Mouse (Mus musculus): ENCODE data around the gene Igtp. TPM values are rescaled to one million over a fixed set of nuclear protein-coding genes. Genes with fewer than 3 reads are reported as not detected.
"Not testable (repeated sequence)": the region's sequence is repeated elsewhere in the genome, so short reads cannot be mapped to it uniquely, and the experiment has no call there.

Gene Igtp
- polyA plus RNA-seq, 1 experiment from 2014 or later = 8.0 TPM

GRCm38 (mm10) chr11:58169666-58170065, 29.7 kb upstream of the Igtp start:
- DNase-seq (ENCODE audit: low spot score) (no peak), ATAC-seq (replicated peaks; ENCODE audit: low FRiP score, low read depth) (no peak)
- 77% methylated on average over 4 of the region's 4 CpGs for WGBS
- Histone ChIP-seq H3K27me3 (ENCODE audit: insufficient read depth, low read length) (no peaks in the 10 kb centered on the region), H3K9ac (ENCODE audit: low read depth, low read length) (no peak overlapping the region), H3K36me3 (ENCODE audit: insufficient read depth, low read length) (peaks cover 12% of the 10 kb centered on the region; the same call in 1 of the 2 replicates), H3K27ac (no peak overlapping the region), H3K9me3 (replicated peaks; ENCODE audit: low read length) (no peaks in the 10 kb centered on the region), H3K4me2 (ENCODE audit: low read length) (no peak overlapping the region), H3K4me1 (replicated peaks; ENCODE audit: insufficient read depth, low read length) (0 out of 2 replicates have a peak, but pooled peaks cover 3% of the 10 kb centered on the region), H3K4me3 (replicated peaks; ENCODE audit: low read depth, low read length) (no peak overlapping the region)
- no peak for TF ChIP-seq CTCF (IDR thresholded peaks at IDR 0.05; ENCODE audit: low read depth)

- peak; percentile 98 for DNase-seq (ENCODE audit: low spot score)
- WGBS = under 1% methylated on average over 34 of the region's 34 CpGs
These were observed 27.8 kb upstream of the Igtp start, which contains the start of gene Mrpl22 for GRCm38 (mm10) chr11:58171459-58172091. Mrpl22 (plus strand) TSS chr11:58171661.

GRCm38 (mm10) chr11:58179563-58179962, 19.8 kb upstream of the Igtp start:
- DNase-seq (ENCODE audit: low spot score) (peak; percentile 92), ATAC-seq (replicated peaks; ENCODE audit: low FRiP score, low read depth) (peak; percentile 58)
- Histone ChIP-seq H3K27me3 (ENCODE audit: insufficient read depth, low read length) (no peaks in the 10 kb centered on the region), H3K4me1 (replicated peaks; ENCODE audit: insufficient read depth, low read length) (no peaks in the 10 kb centered on the region), H3K27ac (no peak overlapping the region), H3K36me3 (ENCODE audit: insufficient read depth, low read length) (peaks cover 29% of the 10 kb centered on the region; the same call in 1 of the 2 replicates), H3K9me3 (replicated peaks; ENCODE audit: low read length) (no peaks in the 10 kb centered on the region), H3K9ac (ENCODE audit: low read depth, low read length) (no peak overlapping the region), H3K4me3 (replicated peaks; ENCODE audit: low read depth, low read length) (no peak overlapping the region), H3K4me2 (ENCODE audit: low read length) (no peak overlapping the region)
- 17% methylated on average over 3 of the region's 3 CpGs for WGBS
- peak; percentile 92 for TF ChIP-seq CTCF (IDR thresholded peaks at IDR 0.05; ENCODE audit: low read depth)

More at GRCm38 (mm10) chr11:58171459-58172091, 27.8 kb upstream of the Igtp start, which contains the start of gene Mrpl22:
- 0 out of 2 replicates have a peak, but pooled peaks cover 3% of the 10 kb centered on the region for H3K4me1 ChIP-seq (replicated peaks; ENCODE audit: insufficient read depth, low read length)
- peak within 1 kb of the TSS; percentile 75 for H3K4me3 ChIP-seq (replicated peaks; ENCODE audit: low read depth, low read length)
- H3K27ac ChIP-seq = peak within 1 kb of the TSS; percentile 81
- H3K9ac ChIP-seq (ENCODE audit: low read depth, low read length) = peak within 1 kb of the TSS; percentile 76
- no peak for TF ChIP-seq CTCF (IDR thresholded peaks at IDR 0.05; ENCODE audit: low read depth)
- H3K27me3 ChIP-seq (ENCODE audit: insufficient read depth, low read length) = no peaks in the 10 kb centered on the region
- H3K36me3 ChIP-seq (ENCODE audit: insufficient read depth, low read length) = peaks cover 20% of the 10 kb centered on the region; the same call in 1 of the 2 replicates
- H3K9me3 ChIP-seq (replicated peaks; ENCODE audit: low read length) = no peaks in the 10 kb centered on the region
- ATAC-seq (replicated peaks; ENCODE audit: low FRiP score, low read depth) = peak; percentile 72
- peak within 1 kb of the TSS; percentile 65 for H3K4me2 ChIP-seq (ENCODE audit: low read length)

GRCm38 (mm10) chr11:58179986-58180385, 19.4 kb upstream of the Igtp start:
- ATAC-seq (replicated peaks; ENCODE audit: low FRiP score, low read depth); DNase-seq (ENCODE audit: low spot score); H3K27me3 ChIP-seq (ENCODE audit: insufficient read depth, low read length); H3K27ac ChIP-seq; H3K9me3 ChIP-seq (replicated peaks; ENCODE audit: low read length); H3K4me2 ChIP-seq (ENCODE audit: low read length); H3K9ac ChIP-seq (ENCODE audit: low read depth, low read length); H3K4me3 ChIP-seq (replicated peaks; ENCODE audit: low read depth, low read length); H3K4me1 ChIP-seq (replicated peaks; ENCODE audit: insufficient read depth, low read length): not testable (repeated sequence)
- peaks cover 28% of the 10 kb centered on the region; the same call in 1 of the 2 replicates for H3K36me3 ChIP-seq (ENCODE audit: insufficient read depth, low read length)
- 95% methylated on average over 6 of the region's 6 CpGs for WGBS

- no peaks in the 10 kb centered on the region for H3K9me3 ChIP-seq (replicated peaks; ENCODE audit: low read length)
These were observed 18.6 kb upstream of the Igtp start for GRCm38 (mm10) chr11:58180756-58181155.

GRCm38 (mm10) chr11:58183579-58183978, 15.8 kb upstream of the Igtp start:
- no peak overlapping the region for H3K9ac ChIP-seq (ENCODE audit: low read depth, low read length)
- H3K36me3 ChIP-seq (ENCODE audit: insufficient read depth, low read length) = 0 out of 2 replicates have a peak, but pooled peaks cover 4% of the 10 kb centered on the region
- H3K4me3 ChIP-seq (replicated peaks; ENCODE audit: low read depth, low read length) = no peak overlapping the region
- no peak overlapping the region for H3K27ac ChIP-seq
- ATAC-seq (replicated peaks; ENCODE audit: low FRiP score, low read depth) (no peak), DNase-seq (ENCODE audit: low spot score) (no peak)
- H3K4me1 ChIP-seq (replicated peaks; ENCODE audit: insufficient read depth, low read length) = no peaks in the 10 kb centered on the region
- no peak overlapping the region for H3K4me2 ChIP-seq (ENCODE audit: low read length)
- no peaks in the 10 kb centered on the region for H3K9me3 ChIP-seq (replicated peaks; ENCODE audit: low read length)
- 90% methylated on average over 3 of the region's 3 CpGs for WGBS
- TF ChIP-seq CTCF (IDR thresholded peaks at IDR 0.05; ENCODE audit: low read depth) = no peak
- H3K27me3 ChIP-seq (ENCODE audit: insufficient read depth, low read length) = no peaks in the 10 kb centered on the region

More at GRCm38 (mm10) chr11:58180756-58181155, 18.6 kb upstream of the Igtp start:
- Histone ChIP-seq H3K9ac (ENCODE audit: low read depth, low read length) (no peak overlapping the region), H3K4me2 (ENCODE audit: low read length) (no peak overlapping the region), H3K27me3 (ENCODE audit: insufficient read depth, low read length) (no peaks in the 10 kb centered on the region), H3K36me3 (ENCODE audit: insufficient read depth, low read length) (peaks cover 20% of the 10 kb centered on the region; the same call in 1 of the 2 replicates), H3K4me3 (replicated peaks; ENCODE audit: low read depth, low read length) (no peak overlapping the region), H3K4me1 (replicated peaks; ENCODE audit: insufficient read depth, low read length) (no peaks in the 10 kb centered on the region), H3K27ac (no peak overlapping the region)
- 88% methylated on average over 7 of the region's 7 CpGs for WGBS
- TF ChIP-seq CTCF (IDR thresholded peaks at IDR 0.05; ENCODE audit: low read depth) = no peak
- no peak for ATAC-seq (replicated peaks; ENCODE audit: low FRiP score, low read depth)
- no peak for DNase-seq (ENCODE audit: low spot score)

Data from kidney, postnatal 0 days (tissue).